Mouse (Mus musculus) testis, adult 2 months (tissue): ENCODE measurements at regions not wholly inside any gene's neighbourhood (a gene's known extent, or its start where the extent isn't known, plus 50 kb on each side); places are given as distances from the start of the nearest gene placed in this dataset.

ENCODE experiments used
- CTCF ChIP-seq: fragments of 200-500 bp; IDR thresholded peaks from 2 replicates; pipeline ENCODE4 v1.5.1; 2012; ENCODE audit warnings: low read depth, mild to moderate bottlenecking, inconsistent platforms, low read length, moderate library complexity; ENCODE audit not compliant: control insufficient read depth, insufficient read depth, insufficient replicate concordance
- POLR2A ChIP-seq: fragments of 200-500 bp; IDR thresholded peaks from 2 replicates; pipeline ENCODE4 v1.6.1; 2012; ENCODE audit warnings: low read depth, mild to moderate bottlenecking, inconsistent platforms, low read length, moderate library complexity; ENCODE audit not compliant: control insufficient read depth

DNA sequence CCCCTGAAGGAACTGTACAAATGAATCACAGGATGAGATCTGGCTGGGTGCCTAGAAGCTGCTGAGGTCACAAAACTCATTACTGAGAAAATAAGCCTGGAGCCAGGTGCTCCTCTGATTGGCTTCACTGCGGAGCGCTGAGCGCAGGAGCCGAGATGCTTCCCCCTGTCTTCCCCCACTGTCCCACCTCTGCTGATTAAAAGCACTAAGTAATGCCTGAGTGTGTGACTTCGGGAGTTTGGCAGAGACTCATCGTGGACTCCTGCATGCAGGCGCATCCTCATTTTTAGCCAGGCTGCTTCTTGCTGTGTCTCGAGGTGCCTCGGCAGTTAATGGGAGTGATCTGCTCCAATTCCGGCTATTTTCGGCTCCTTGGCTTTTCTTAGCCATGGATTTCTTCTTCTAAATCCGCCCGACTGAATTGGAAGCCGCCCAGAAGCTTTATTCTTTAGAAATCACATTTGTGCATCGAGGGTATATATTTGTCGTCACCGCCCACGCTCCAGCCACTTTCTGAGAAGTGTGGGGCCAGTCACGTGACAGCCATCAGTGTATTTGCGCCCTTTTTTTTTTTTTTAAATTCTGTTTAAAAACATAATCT is 55.3 kb upstream of the Stmnd1 start:
- TF ChIP-seq CTCF (no peak), POLR2A (no peak)
